Mouse (Mus musculus): ENCODE data around the gene Prrx1.

Prrx1 gene

DNA sequence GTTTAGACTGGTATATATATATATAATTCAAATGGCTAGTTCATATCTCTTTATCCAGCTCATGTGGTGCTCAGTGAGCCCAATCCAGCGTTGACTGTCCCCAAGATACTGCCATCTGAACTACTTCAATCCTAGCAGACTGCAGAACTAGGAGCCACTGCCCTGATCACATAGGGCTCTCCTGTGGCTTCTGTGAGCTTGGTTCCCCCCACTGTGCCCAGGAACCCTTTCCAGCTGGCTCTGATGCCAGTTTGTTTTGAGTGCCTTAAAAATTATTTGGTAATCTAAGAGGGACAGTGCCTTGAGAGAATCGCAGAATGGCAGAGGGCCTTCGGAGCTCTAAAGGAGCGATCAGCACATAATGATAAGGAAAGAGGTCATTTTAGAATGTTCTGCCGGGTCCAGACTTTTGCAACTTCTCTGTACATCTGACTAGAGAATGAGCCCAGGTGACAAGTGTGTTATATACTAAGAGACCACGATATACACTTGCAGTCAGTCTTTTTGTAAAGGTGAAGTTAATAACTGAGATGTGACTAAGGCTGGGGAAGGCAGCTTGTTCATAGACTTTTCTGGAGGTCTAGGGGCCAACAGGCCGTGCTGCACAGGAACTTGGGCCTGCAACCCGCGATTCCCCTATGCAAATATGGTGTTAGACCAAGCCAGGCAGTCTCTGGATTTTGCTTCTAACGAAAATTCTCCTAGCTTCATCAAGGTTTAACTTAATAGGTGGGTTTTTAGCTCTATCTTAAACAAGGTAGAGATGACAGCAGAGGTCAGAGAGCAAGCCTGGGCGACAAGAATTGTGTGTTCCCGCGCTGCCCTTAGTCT is 2.3 kb downstream of the Prrx1 start:
- no peak for DNase-seq

DNA sequence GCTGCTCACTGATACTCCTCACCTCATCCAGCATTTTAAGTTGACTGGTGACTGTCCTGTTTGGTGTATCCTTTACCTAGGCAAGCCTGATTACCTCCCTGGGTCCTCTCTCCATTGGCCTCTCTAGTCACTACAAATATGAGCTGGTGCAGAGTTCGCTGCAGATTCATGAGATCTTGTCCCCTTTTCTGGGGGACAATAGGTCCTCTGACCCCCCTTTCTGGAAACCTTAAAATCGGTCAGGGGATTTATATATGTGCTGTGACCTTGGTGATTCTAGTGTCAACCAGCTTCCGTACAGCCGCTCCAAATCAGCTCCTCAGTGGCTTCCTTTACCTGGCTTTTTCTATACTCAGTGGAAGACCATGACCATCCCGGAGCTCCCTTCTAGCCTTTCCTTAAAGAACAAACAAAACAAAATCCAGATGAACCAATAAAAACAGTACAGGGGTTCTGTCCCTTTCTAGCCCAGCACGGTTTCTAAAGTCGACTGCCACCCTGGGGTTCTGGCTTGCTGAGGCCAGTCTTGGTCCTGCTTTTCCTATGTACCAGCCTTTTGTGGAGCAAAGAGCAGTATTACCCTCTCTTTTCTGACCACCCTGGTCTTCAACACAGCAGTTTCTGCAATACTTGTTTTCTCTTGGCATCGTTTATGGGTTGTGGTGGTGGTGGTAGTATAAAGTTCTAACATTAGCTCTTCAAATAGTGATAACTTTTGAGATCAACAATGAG is 3.3 kb downstream of the Prrx1 start:
- DNase-seq, result no peak

DNA sequence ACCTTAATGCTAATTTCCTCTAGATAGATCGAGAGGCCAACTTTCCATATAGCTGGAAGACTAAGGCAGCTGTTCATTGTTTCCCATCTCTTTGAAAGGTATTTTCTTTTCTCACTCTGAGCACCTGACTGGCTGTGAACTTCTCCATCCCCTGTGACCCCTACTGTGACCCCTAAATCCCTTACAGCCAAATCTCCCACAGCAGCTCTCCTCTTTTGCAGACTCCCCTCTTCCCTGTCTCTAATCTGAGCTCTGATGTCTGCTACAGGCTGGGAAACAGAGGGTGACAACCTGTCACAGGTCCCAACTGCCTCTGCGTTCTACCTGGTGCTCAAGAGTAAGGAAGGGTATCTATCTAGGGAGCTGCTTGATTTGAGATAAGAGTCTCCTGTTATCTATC is 4.0 kb downstream of the Prrx1 start:
- DNase-seq, result no peak

DNA sequence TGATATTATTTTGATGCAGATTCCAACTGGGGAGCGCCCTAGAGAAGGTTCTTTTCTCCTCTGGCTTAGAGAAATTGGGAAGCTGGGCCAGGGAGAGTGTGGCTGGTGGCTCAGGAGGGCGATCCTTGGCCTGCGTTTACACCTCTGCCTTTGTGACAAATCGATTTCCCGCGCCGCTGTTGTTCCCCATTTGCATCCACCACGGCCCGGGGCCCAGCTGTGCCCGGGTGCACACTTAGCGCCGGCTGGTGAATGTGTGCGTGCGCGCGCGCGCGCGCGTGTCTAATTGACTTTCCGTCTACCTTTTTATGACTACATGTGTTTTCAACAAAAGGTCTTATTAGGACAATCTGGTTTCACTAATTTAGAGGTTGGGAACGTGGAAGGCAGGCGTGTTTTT is 4.9 kb downstream of the Prrx1 start:
- no peak for DNase-seq

DNA sequence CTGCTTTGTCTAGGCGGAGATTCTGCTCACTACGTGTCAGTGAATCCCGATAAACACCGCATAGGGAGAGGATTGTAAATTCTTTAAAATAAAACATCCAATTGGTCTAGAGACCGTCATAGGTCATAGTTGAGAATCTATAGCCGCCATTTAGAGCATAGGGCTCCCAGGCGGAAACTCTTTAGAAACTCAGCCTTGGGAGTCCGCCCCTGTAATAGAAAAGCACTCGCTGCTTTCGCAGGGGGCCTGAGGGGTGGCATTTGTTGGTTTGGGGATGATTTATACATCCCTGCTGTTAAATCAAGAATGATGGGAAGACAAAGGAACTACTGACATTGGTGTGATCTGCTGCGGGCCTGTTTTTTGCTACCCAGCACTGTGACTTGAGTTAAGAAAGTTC is 5.8 kb downstream of the Prrx1 start:
- no peak for DNase-seq

DNA sequence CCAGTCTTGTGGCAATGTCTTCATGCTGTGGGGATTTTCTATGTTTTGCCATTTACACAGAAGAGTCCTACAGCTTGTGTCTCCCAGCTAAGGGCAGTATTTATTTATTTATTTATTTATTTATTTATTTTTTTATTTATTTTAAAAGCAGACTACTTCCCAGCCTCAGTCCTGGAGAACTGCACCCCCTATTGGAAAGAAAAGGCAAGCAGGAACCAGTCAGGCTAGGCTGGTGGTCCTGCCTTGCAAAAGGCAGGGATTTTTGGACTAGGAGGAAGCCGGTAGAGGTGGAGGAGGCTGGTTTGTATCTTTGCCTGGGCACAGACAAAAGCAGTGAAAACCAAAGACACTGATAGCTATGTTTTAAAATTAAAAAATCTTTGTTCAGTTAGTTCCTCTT is 7.6 kb downstream of the Prrx1 start:
- no peak for DNase-seq

DNA sequence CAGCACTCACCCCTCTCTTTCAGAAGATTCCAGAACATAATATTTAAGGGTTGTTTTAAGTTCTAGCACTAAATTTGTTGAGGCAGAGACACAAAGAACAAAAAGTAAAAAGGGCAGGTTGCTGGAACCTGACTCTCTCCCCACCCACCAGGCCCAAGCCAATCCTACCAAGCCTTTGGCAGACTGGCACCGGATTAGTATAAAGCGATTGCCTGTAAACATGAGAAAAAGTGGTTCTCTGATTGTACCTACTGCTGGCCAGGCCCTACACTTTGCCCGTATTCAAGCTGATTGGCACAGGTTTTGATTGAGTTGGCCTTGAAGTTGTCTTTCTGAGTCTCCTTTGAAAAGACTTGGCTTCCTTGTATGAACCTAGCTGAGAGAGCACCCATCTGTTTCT is 8.7 kb downstream of the Prrx1 start:
- DNase-seq, result no peak

DNA sequence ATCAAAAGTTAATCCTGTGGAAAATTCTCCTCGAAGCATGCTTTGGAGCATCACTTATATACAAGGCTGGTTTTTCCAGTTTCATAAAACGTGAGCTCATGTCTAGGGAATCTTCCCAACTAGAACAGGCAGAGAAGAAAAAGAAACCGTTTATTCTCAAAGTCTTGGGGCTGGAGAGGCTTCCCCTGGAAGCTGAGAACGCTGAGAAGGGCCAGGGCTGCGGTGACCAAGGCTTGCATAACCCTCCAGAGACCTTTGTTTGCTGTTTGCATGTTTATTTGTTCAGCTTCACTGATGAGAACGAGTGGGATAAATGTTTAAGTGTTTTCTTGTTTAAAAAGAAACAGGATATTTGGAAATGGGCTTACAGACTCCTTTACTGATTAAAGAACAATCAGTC is 11.2 kb downstream of the Prrx1 start:
- no peak for DNase-seq

DNA sequence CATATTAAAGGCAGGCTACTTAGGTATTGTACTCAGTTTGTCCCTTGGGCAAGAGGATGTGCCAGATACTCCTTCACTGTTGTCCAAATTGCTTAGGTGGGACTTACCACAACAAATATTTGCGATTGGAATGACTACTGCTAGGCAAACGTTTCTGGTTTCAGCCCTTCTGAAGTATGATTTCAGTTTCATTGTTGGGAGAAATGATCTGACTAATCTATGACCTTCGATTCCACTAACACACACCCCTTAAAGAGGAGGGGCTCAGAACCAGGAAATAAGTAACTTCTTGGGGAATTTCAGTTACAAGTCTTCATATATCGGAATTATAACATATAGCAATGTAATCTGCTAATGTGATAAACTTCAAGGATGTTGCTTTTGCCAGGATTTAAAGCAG is 20.4 kb downstream of the Prrx1 start:
- DNase-seq, result no peak

DNA sequence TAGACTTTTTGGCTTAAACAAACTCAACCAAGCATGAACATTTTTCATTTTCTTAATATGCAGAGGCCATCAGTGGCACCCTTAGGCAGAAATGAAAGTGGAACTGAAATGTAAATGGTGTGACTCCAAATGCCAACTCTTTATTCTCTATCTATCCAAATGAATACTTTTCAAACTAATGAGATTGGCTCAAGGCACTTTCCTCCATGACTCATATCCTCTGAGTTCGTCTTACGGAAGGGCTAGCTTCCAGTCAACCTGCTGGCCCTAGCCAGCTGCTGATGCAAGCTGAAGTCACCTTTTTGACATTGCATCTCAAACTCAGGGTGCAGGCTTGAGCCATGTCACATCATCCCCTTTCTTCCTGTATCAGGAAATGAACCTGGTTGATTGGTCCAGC is 21.6 kb downstream of the Prrx1 start:
- no peak for DNase-seq

DNA sequence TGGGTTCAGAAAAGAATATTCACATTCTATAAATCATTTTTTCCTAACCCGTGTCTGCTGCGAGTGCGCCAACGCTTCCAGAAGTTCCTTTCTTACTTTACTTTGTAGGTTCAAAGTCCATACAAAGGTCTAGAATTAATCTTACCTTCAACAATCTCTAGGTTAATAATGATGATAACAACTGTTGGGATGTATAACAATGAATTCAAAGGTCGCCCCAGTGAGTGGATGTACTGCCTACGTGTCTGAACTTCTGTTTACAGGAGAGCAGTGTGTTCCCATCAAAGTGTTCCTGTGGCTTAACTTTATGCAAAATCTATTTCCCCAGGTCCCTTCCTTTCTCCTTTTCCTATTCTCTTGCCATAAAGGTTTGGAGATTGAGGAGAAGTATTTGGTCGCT is 24.4 kb downstream of the Prrx1 start:
- DNase-seq, result no peak

DNA sequence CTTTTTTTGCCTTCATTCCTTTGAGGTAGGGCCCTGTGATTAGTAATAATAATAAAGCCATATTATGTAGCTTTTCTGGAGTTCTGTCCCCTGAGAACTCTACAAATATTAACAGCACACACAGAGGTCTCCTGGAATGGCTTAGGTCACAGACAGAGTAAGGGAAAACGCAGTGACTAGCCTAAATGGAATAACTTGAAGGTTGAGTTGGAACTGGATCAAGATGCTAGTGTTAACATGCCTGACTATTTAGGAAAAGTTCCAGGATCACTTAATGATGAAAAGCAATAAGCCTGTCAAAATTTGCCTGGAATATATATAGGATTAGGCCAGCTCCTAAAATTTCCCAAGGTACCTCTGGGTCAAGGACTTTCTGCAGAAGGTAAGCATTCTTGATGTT is 28.0 kb downstream of the Prrx1 start:
- DNase-seq, result no peak

DNA sequence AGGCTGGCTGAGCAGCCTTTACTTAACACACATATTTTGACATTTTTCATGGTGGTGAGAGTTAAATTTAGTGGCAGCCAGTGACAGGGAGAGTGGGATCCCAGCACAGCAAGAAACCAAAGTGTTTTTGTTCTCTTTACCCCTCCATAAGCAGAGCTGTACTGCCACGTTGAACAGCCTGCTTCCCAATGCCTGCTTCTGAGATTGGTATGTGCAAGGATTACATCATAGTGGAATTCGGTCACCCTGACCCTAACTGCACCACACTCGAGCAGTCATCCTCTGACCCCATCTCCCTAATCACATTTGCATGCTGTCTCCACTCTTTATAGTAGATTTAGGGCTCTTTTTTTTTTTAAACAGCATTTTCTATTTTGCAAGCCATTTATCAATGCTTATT is 28.4 kb downstream of the Prrx1 start:
- DNase-seq, result no peak

DNA sequence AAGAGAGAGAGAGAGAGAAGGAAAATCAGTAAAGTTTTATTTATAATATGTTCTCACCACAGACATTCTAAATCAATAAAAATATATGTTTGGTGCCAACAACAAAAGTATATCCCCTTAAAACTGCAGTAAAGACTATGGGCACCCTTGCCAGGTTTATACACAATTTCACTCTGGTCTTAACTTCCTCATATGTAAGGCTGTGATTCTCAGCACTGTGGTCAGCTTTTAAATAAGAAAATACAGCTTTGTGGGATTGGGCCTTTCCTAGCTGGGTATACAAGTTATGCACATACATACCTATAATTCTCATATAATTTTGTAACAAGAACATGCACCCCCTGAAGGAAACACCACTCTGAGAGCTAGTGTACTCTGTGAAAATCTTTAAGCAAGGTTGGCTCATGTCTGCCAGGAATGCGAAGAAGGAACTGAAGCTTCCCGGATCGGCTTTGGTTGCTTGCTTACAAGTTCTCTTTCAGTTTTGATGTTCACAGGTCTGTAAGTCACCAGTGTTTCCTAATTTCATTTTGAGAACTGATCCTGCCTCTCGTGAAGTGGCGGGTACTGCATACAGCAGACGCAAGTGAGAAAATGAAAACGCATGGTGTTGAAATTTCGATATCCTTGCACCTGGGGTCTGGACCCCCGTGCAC is 29.4 kb downstream of the Prrx1 start:
- no peak for DNase-seq

DNA sequence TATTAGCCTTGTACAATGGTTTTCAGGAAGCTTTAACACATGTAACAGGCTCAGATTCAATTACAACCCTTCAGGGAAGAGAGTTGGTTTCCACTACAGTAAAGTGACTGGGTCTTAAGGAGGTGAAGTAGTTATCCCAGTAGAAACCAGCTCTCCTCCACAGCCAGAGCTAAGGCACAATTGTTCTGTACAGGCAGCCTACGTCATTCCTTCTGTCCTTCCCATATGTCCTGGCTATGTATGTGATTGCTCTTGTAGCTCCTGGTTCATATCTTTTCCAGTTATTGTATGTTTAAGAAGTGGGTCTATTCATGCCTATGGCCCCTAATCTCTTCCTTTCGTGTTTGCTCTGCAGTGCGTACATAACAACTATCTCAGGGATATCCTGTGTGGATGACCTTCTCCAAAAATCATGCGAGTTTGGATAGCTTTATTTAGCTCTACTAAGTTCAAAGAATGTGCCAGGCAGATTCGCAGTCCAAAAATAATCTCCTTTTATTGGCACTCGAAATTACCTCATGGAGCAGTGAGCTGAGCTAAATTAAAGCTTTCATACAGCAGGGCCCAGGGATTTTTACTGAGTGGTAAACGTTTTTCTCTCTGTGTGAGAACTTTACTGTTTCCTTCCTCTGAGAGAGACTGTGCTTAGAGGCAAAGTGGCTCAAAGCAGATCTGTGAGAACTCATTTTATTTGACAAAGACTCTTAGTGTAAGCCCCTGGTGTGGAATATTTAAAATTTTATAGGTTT is 31.9 kb downstream of the Prrx1 start:
- DNase-seq, result no peak

DNA sequence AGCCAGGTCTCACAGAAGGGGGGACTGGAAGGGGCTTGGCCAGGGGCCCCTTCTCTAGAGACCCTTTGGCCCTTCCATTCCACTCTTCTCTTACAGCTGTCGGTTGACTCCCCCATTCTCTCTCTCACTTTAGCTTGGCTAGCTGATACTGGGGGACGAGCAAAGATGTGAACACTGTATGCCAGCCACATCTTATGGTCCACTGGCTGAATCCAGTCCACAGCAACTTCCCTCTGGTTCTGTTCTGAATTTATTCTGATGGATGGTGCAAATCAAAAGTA is 32.7 kb downstream of the Prrx1 start:
- DNase-seq, result no peak

DNA sequence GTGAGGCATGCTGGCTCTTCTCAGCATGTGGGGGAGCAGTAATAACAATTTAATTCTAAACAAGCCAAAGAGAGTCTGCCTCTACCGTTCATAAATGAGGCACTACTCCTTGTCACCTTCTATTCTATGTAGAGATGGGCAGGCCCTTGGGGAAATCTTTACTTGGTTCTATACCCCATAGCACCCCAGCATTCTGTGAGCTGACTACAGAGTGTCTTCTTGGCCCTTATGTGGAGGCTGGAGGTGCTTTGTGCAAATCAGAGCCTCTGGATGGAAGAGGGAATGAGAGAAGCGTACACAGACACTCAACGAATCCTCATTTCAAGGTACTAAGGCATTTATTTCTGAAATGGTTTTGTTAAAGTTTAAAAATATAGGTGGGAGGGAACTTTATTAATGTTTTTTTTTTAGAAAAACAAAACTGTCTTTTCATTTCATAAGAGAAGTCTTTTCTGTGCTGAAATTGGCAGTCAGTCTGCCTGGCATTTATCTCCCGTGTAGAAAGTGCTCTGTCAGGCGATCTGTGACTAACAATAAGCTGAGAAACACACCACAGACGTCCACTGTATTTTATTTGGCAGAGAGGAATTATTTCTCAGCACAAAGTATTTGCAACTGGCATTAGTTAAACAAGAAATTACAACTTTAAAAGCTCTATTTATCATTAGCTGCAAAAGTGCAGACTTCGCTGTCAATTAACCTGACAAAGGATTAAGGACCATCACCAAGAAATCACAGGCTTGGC is 33.2 kb downstream of the Prrx1 start:
- no peak for DNase-seq

DNA sequence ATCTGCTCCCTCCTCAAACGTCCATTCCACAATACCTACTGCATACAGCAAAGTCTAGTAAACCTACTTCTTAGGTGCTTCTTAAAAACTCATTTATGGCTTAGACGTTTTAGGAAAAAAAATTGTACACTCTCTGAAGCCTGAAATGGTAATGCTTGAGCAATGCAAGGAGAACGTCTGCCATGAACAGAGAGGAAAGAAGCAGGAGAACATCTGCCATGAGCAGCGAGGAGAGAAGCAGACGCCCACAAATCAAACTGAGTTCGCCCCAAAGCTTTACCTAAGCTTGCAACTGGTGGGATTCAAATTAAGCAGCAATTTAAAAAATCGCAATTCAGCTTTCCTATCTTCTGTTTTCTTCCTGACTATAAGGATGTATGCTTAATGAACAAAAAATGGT is 36.4 kb downstream of the Prrx1 start:
- DNase-seq, result no peak

DNA sequence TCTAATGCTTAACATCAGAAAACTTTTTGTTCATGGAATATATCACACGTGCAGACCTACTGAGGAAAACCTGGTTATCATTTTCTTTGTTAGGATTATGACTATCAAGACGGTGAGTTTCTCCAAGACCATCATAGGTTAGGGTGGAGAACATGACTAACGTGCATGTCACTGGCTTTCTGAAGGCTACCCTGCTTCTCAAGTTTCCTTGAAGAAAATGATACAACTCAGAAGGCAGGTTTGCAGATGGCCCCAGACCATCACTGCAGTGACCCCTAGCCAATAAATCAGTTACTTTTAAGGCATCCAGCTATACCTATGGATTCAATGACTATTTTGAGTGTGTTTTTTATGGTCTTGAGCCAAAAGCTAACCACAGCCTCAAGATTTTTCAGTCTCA is 38.6 kb downstream of the Prrx1 start:
- DNase-seq, result no peak

DNA sequence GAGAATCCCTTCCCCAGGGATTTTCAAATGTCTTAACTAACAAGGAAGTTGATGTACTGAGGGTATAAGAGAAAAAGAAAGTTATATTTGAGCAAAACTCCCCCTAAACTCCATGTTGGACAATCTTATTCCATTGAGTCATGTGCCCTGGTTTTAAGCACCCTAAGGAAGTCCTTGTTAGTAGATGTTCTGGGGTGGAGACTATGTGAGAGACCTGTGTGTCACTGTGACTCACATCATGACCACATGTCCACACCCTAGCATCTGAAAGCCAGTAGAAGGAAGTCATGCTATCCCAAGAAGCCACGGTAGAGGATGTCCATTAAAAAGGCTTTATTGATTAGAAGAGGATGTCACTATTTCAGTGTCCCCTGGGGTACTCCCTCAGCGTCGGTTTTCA is 40.4 kb downstream of the Prrx1 start:
- DNase-seq, result no peak

DNA sequence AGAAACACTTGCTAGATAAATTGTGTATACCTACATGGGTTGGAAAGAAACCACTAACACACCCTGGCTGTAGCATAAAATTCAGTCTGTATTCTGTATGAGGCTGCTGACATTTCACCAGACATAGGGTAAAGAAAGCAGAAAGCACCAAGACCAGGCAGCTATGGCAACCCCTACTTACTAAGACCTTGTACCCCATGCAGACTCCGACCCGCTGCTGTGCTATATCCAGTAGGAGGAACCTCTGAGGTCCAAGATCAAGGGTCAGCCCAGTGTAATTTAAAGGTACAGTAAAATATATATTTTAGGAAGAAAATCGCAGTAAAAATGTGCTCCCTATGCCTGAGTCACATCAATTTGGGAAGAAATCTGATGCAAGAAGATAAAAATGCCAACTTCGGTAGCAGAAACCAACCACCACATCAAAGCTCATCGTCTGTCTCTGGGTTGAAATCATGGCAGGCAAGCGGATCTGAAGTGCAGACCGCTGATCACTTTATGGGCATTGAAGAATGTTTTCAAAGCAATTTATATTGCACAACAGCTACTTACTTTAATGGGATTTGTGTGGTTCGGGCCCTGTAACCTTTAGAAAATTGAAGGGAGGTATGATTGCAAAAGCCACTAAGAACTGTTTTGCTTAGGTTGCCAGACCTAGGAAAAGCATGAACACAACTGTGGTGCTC is 46.5 kb downstream of the Prrx1 start:
- no peak for DNase-seq

DNA sequence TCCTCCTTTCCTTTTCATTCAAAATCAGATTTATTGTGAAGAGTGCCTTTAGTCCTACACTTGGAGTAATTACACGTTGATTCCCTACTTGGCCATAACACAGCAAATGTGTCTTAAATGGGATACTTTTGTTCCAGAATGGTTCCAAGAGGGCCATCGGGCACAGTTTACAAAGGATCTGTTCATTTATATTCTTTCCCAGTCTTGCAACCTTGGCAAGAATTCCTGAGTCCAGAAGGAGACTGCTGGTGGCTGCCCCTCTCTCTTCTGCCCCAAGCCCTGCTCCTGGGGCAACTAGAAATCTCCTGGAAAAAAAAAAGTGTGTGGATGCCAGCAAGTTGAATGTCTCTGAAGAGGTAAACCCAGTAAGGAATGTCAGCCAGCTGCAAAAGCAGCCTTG is 56.2 kb downstream of the Prrx1 start:
- DNase-seq, result no peak
